ENCODE assay signal across 10 mouse cellular contexts in genomic region chr3:68720258-68720657, GRCm38 (mm10). TPM values are rescaled to one million over a fixed set of nuclear protein-coding genes. Genes with fewer than 3 reads are reported as not detected.
A peak's percentile ranks its signal among the peaks of the same experiment; 100 is the strongest.
DNase-seq lines count a peak whose midpoint lies in the region; ATAC-seq and TF ChIP-seq lines count a peak whose summit lies in the region.
"Had no signal": no experiment of that assay in that cellular context is flagged by ENCODE, and none has a peak within 500 bp of the region (broad histone marks: within the 10 kb centered on the region; RNA-seq: fewer than 3 reads in every experiment).

No protein-coding gene starts in this region.

- no peak overlapping the region for H3K9ac ChIP-seq in lung, embryonic 14.5 days
- no peak overlapping the region for H3K9ac ChIP-seq in kidney, embryonic 16.5 days (replicated peaks; ENCODE audit: low read length)
- no peak overlapping the region for H3K9ac ChIP-seq in midbrain, embryonic 14.5 days (replicated peaks; ENCODE audit: low read length)
- H3K9ac ChIP-seq: lung, embryonic 15.5 days had no signal

- no peaks in the 10 kb centered on the region for H3K4me1 ChIP-seq in lung, embryonic 14.5 days (ENCODE audit: insufficient read depth)
- peaks cover 4% of the 10 kb centered on the region for H3K4me1 ChIP-seq in kidney, embryonic 16.5 days (ENCODE audit: insufficient read depth, low read length)
- H3K4me1 ChIP-seq in midbrain, embryonic 14.5 days (ENCODE audit: control insufficient read depth, insufficient read depth, low read length), result no peaks in the 10 kb centered on the region
- H3K4me1 ChIP-seq: lung, embryonic 15.5 days had no signal

- H3K27me3 ChIP-seq in lung, embryonic 14.5 days (ENCODE audit: insufficient read depth, low read length), result no peaks in the 10 kb centered on the region; the same call in 1 of the 2 replicates
- no peaks in the 10 kb centered on the region for H3K27me3 ChIP-seq in kidney, embryonic 16.5 days (ENCODE audit: insufficient read depth, low read length)
- H3K27me3 ChIP-seq in midbrain, embryonic 14.5 days (ENCODE audit: control insufficient read depth, insufficient read depth, low read length), result no peaks in the 10 kb centered on the region
- H3K27me3 ChIP-seq: lung, embryonic 15.5 days had no signal

- peak; percentile 65 for TF ChIP-seq CTCF in gastrocnemius, adult 2 months (IDR thresholded peaks at IDR 0.05)
- peak; percentile 83 for TF ChIP-seq CTCF in lung, embryonic 14.5 days (IDR thresholded peaks at IDR 0.05; ENCODE audit: low read depth)

- DNase-seq in gastrocnemius, adult 2 months, result peak; percentile 50
- no peak for DNase-seq in gastrocnemius, postnatal 25 days
- DNase-seq in lung, embryonic 14.5 days, result peak; percentile 68
- DNase-seq in lung, postnatal 25 days (ENCODE audit: low spot score), result no peak
- DNase-seq in embryo, embryonic 10.5 days (ENCODE audit: low spot score), result peak; percentile 70
- peak; percentile 72 for DNase-seq in midbrain, embryonic 14.5 days
- DNase-seq in adipocyte (ENCODE audit: low spot score), result no peak

- no peak overlapping the region for H3K4me2 ChIP-seq in lung, embryonic 14.5 days
- no peak overlapping the region for H3K4me2 ChIP-seq in kidney, embryonic 16.5 days (replicated peaks; ENCODE audit: low read depth, low read length)
- no peak overlapping the region for H3K4me2 ChIP-seq in midbrain, embryonic 14.5 days (ENCODE audit: low read length)
- H3K4me2 ChIP-seq: lung, embryonic 15.5 days had no signal

- intact Hi-C loops in gastrocnemius, adult 2 months (cut with DNase I), result no loop called here

- 34% methylated on average over 13 of the region's 13 CpGs for WGBS in lung, embryonic 14.5 days
- 46% methylated on average over 13 of the region's 13 CpGs for WGBS in kidney, embryonic 16.5 days
- WGBS in midbrain, embryonic 14.5 days, result 41% methylated on average over 13 of the region's 13 CpGs

- no peaks in the 10 kb centered on the region for H3K9me3 ChIP-seq in lung, embryonic 14.5 days (ENCODE audit: low read depth, low read length)
- no peaks in the 10 kb centered on the region for H3K9me3 ChIP-seq in kidney, embryonic 16.5 days (ENCODE audit: low read length)
- H3K9me3 ChIP-seq in midbrain, embryonic 14.5 days (ENCODE audit: control insufficient read depth, low read length), result no peaks in the 10 kb centered on the region
- H3K9me3 ChIP-seq: lung, embryonic 15.5 days had no signal

- no peaks in the 10 kb centered on the region for H3K36me3 ChIP-seq in lung, embryonic 14.5 days (ENCODE audit: insufficient read depth)
- no peaks in the 10 kb centered on the region for H3K36me3 ChIP-seq in kidney, embryonic 16.5 days (ENCODE audit: insufficient read depth, low read length)
- no peaks in the 10 kb centered on the region for H3K36me3 ChIP-seq in midbrain, embryonic 14.5 days (ENCODE audit: control insufficient read depth, insufficient read depth, low read length)
- H3K36me3 ChIP-seq: lung, embryonic 15.5 days had no signal

- H3K27ac ChIP-seq in gastrocnemius, adult 2 months, result no peak overlapping the region
- no peak overlapping the region for H3K27ac ChIP-seq in lung, embryonic 14.5 days (ENCODE audit: low read depth)
- peak overlapping the region; percentile 79; the same call in 1 of the 2 replicates for H3K27ac ChIP-seq in kidney, embryonic 16.5 days (ENCODE audit: low read length)
- no peak overlapping the region for H3K27ac ChIP-seq in midbrain, embryonic 14.5 days (replicated peaks; ENCODE audit: low read depth, low read length)
- H3K27ac ChIP-seq: lung, embryonic 15.5 days had no signal

- no peak overlapping the region for H3K4me3 ChIP-seq in gastrocnemius, adult 2 months
- H3K4me3 ChIP-seq in lung, embryonic 14.5 days (ENCODE audit: low read depth, low read length), result no peak overlapping the region
- no peak overlapping the region for H3K4me3 ChIP-seq in kidney, embryonic 16.5 days (ENCODE audit: low read length)
- H3K4me3 ChIP-seq in midbrain, embryonic 14.5 days (replicated peaks; ENCODE audit: low read depth, low read length), result no peak overlapping the region
- H3K4me3 ChIP-seq: lung, embryonic 15.5 days had no signal

- peak; percentile 68; the same call in 1 of the 2 replicates for ATAC-seq in lung, embryonic 14.5 days (ENCODE audit: insufficient read depth)
- ATAC-seq in kidney, embryonic 16.5 days (ENCODE audit: low FRiP score, low TSS enrichment), result peak; percentile 72
- ATAC-seq in midbrain, embryonic 14.5 days (ENCODE audit: low FRiP score, low TSS enrichment), result peak; percentile 57; the same call in 1 of the 2 replicates

RNA-seq across cellular contexts. Expression of gene Il12a, which starts 29.8 kb away (rescaled TPM):
- total RNA-seq in gastrocnemius, adult 2 months (2021), result 1 to 10 TPM; 4.1 to 4.8 TPM
- 1 to 10 TPM; 5.4 to 5.5 TPM for total RNA-seq in gastrocnemius, postnatal 25 days (2021)
- polyA plus RNA-seq in lung, embryonic 14.5 days (2014; fragmentation: Nextera tagmentation; extraction: Ambion mirVana), result 0.30 TPM in 1 of 2 replicates, not detected in the other
- polyA plus RNA-seq in kidney, embryonic 16.5 days (2015; fragmentation: Nextera tagmentation; extraction: Ambion mirVana), result 0.41 TPM in 1 of 2 replicates, not detected in the other
- polyA plus RNA-seq in midbrain, embryonic 14.5 days (2014; fragmentation: Nextera tagmentation; extraction: Ambion mirVana), result not detected in 2 replicates
- polyA plus RNA-seq: stomach, embryonic 14.5 days had no signal

Comparison
In these comparisons a context has a peak if more than half of its experiments do, and no peak if none do; other contexts are left out.
1. DNase-seq: peak in gastrocnemius, adult 2 months (single experiment), lung, embryonic 14.5 days (single experiment), embryo, embryonic 10.5 days (single experiment) and midbrain, embryonic 14.5 days (single experiment); none in gastrocnemius, postnatal 25 days (single experiment), lung, postnatal 25 days (single experiment) and adipocyte (single experiment).
2. Peak in every context shown above with its lines, with median percentiles within 50 percentile points of each other: ATAC-seq.